Mouse (Mus musculus): ENCODE results near the gene Rapsn.

DNA sequence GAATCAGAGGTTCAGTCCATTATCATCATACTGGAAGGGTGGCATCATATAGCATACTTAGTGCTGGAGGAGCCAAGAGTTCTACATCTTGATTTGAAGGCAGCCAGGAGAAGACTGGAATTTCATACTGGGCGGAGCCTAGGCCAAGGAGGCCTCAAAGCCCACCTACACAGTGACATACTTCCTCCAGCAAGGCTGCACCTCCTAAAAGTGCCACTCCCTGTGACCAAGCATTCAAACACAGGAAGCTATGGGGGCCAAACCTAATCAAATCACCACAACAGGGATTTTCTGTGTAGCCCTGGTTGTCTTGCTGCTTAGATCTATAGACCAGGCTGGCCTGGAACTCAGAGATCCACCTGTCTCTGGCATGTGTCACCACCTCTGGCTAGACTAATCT, 11.5 kb upstream of the Rapsn start:
- no peak for TF ChIP-seq CTCF (IDR thresholded peaks at IDR 0.05; ENCODE audit: low read depth, low read length)
- no peak for TF ChIP-seq POLR2A (IDR thresholded peaks at IDR 0.05; ENCODE audit: insufficient read depth, low read length)
